Comparison of ENCODE assay signal across 22 mouse cellular contexts in genomic region chr4:148011332-148011731, GRCm38 (mm10). TPM values are rescaled to one million over a fixed set of nuclear protein-coding genes. Genes with fewer than 3 reads are reported as not detected.
"Had no signal": no experiment of that assay in that cellular context is flagged by ENCODE, and none has a peak within 500 bp of the region (broad histone marks: within the 10 kb centered on the region; RNA-seq: fewer than 3 reads in every experiment).

No protein-coding gene starts in this region.

- H3K4me1 ChIP-seq: neural tube, embryonic 13.5 days; neural tube, embryonic 15.5 days; stomach, embryonic 15.5 days had no signal

- H3K27me3 ChIP-seq: neural tube, embryonic 13.5 days; neural tube, embryonic 15.5 days; stomach, embryonic 15.5 days had no signal

- DNase-seq: retina, postnatal 1 day; right cerebral cortex, postnatal 14 days; right cerebral cortex, postnatal 25 days; right cerebral cortex, postnatal 4 days; spleen, adult 18-20 months; thymus, adult 18-20 months; thymus, adult 2 months; thymus, postnatal 14 days; thymus, postnatal 25 days; thymus, postnatal 36 days; thymus, postnatal 4 days had no signal

- H3K9ac ChIP-seq: neural tube, embryonic 13.5 days; neural tube, embryonic 15.5 days; stomach, embryonic 15.5 days had no signal

- H3K4me3 ChIP-seq: neural tube, embryonic 13.5 days; neural tube, embryonic 15.5 days; stomach, embryonic 15.5 days had no signal

- H3K27ac ChIP-seq: neural tube, embryonic 13.5 days; neural tube, embryonic 15.5 days; stomach, embryonic 15.5 days; stomach, postnatal 0 days had no signal

- H3K4me2 ChIP-seq: neural tube, embryonic 13.5 days; neural tube, embryonic 15.5 days; stomach, embryonic 15.5 days had no signal

- H3K9me3 ChIP-seq: neural tube, embryonic 13.5 days; neural tube, embryonic 15.5 days; stomach, embryonic 15.5 days had no signal

RNA-seq across cellular contexts. Expression of gene Nppa, which starts 10.8 kb away (rescaled TPM):
- total RNA-seq: neutrophil, adult 5-6 weeks had no signal
- polyA plus RNA-seq: small intestine, adult 2 months; testis, adult 2 months had no signal

RNA-seq across cellular contexts. Expression of gene Nppb, which starts 25.7 kb away (rescaled TPM):
- total RNA-seq: neutrophil, adult 5-6 weeks had no signal
- polyA plus RNA-seq: small intestine, adult 2 months; spleen, adult 2 months; stomach, embryonic 14.5 days; stomach, embryonic 15.5 days; stomach, embryonic 16.5 days; stomach, postnatal 0 days; testis, adult 2 months; urinary bladder, adult 2 months had no signal
